Mouse (Mus musculus): ENCODE data around the gene Syt9. TPM values are rescaled to one million over a fixed set of nuclear protein-coding genes. Genes with fewer than 3 reads are reported as not detected.

Syt9 gene
- polyA plus RNA-seq, 1 experiment from 2014 or later: 5.0 TPM

- no peak overlapping the region for H3K27ac ChIP-seq
- no peak overlapping the region for H3K4me2 ChIP-seq (replicated peaks)
- no peaks in the 10 kb centered on the region for H3K9me3 ChIP-seq
- no peaks in the 10 kb centered on the region for H3K27me3 ChIP-seq
- no peaks in the 10 kb centered on the region for H3K36me3 ChIP-seq
- no peak for ATAC-seq (ENCODE audit: insufficient number of reproducible peaks, insufficient read depth, low FRiP score, low TSS enrichment)
- no peak overlapping the region for H3K4me3 ChIP-seq
- WGBS: 79% methylated on average over 3 of the region's 3 CpGs
- H3K4me1 ChIP-seq: peaks cover 4% of the 10 kb centered on the region; the same call in 1 of the 2 replicates
- H3K9ac ChIP-seq: no peak overlapping the region
Measured at GRCm38 (mm10) chr7:107597956-107598355, 227.4 kb downstream of the Syt9 start.

Other genes with a start within 250 kb of the Syt9 start
- not detected in 2 replicates for gene Olfr715, start 239.6 kb upstream of the Syt9 start, polyA plus RNA-seq (2016; fragmentation: Nextera tagmentation; extraction: Ambion mirVana)
- not detected in 2 replicates for gene Olfr716, start 232.4 kb upstream of the Syt9 start, polyA plus RNA-seq (2016; fragmentation: Nextera tagmentation; extraction: Ambion mirVana)
- gene Nlrp14, start 203.7 kb upstream of the Syt9 start, polyA plus RNA-seq (2016; fragmentation: Nextera tagmentation; extraction: Ambion mirVana): not detected in 2 replicates
- gene Rbmxl2, start 161.3 kb upstream of the Syt9 start, polyA plus RNA-seq (2016; fragmentation: Nextera tagmentation; extraction: Ambion mirVana): not detected in 2 replicates
- gene Olfml1, start 196.7 kb downstream of the Syt9 start, polyA plus RNA-seq (2016; fragmentation: Nextera tagmentation; extraction: Ambion mirVana): 31.7 and 36.3 TPM in 2 replicates
- gene Ppfibp2, start 224.5 kb downstream of the Syt9 start, polyA plus RNA-seq (2016; fragmentation: Nextera tagmentation; extraction: Ambion mirVana): 15.1 and 15.9 TPM in 2 replicates

All from embryonic facial prominence, embryonic 12.5 days (tissue).